Mouse (Mus musculus) left cerebral cortex, postnatal 4 days (tissue): Measurements from ENCODE around the gene Gm10837. TPM values are rescaled to one million over a fixed set of nuclear protein-coding genes. Genes with fewer than 3 reads are reported as not detected.

Source experiments
- DNase-seq: peaks from one replicate; pipeline ENCODE4 v3.0.0-alpha.2; 2022
- intact Hi-C: fragments of 180-260 bp; cut with DNase I; formaldehyde crosslinking; loops from one replicate; pipeline ENCODE4 v1.15.1; 2025
- total RNA-seq, 2 experiments: library from RNA; stranded (reverse); gene quantifications; 2 replicates each; pipeline ENCODE4 v1.2.3; 2021

The Gm10837 gene
- total RNA-seq, 2 experiments from 2014 or later: 0.40 TPM; not detected in 1

GRCm38 (mm10) chr14:122477261-122477671 lies 13.1 kb upstream of the Gm10837 start:
- intact Hi-C loops: loop anchor here (5.0 kb wide), 1 partner anchor 250 kb away; no protein-coding TSS in a partner anchor
- no peak for DNase-seq

GRCm38 (mm10) chr14:122477971-122478573 lies 12.3 kb upstream of the Gm10837 start:
- intact Hi-C loops: loop anchor here (5.0 kb wide), 1 partner anchor 251 kb away; no protein-coding TSS in a partner anchor

DNA sequence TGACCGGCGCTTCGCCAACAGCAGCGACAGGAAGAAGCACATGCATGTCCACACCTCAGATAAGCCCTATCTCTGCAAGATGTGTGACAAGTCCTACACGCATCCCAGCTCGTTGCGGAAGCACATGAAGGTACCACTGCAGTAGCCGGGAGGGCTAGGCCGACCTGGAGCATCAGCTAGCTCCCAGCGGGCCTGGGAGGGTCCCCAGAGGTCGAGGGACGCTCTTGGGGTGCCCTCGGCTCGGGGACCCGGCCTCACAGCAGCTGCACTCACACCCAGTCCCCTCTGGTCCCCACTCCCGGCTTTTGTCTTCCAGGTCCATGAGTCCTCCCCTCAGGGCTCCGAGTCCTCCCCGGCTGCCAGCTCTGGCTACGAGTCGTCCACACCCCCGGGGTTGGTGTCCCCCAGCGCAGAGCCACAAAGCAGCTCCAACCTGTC lies 11.8 kb upstream of the Gm10837 start:
- intact Hi-C loops: loop anchor here (5.0 kb wide), 1 partner anchor 251 kb away; no protein-coding TSS in a partner anchor
- peak; percentile 65 for DNase-seq

More at GRCm38 (mm10) chr14:122477971-122478573, 12.3 kb upstream of the Gm10837 start:
- DNase-seq: no peak

DNA sequence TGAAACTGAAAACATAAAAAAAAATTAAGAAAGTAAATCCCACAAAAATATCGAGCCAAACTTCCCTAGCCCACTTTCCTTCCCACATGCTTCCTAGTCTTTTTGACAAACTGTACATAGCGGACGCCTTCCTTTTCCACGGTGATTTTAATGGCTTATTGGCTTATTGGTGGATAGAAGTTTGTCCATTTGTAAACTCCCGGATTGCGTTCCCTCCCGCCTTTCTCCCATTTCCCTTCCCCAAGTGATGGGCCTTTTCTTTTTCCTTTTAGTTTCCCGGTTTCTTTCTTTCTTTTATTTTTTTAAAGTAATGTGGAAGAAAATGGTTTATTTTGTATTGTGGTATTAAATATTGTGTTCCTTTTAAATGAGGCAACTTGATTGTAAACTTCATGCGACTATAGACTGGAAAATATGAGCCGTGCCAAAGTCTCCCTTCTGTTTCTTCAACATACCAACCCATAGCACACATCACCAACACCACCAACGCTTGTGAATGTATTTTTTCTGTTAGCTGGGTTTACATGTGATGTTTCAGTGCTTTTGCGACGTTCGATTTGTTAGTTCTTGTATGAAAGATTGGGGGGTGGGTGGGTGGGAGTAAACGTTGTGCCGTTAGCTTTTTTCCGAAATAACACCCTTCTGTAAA lies 10.8 kb upstream of the Gm10837 start:
- DNase-seq: no peak

DNA sequence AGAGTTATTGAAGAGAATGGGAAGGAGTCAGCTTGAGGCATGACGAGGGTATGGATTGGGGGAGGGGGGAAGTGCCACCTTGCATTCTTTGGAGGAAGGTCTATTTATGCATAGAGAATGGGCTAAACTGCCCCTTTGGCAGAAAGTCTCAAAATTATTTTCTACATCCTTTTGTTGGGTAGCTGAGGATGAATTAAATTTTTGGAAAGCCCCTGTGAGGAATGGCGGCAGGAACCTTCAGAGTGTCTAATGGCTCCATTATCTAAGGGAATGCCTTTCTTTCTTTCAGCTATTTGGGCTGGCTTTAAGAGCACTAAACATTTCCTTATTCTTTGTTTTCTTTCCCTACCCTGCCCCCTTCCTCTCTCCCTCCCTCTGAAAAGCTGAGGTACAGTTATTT lies 10.0 kb upstream of the Gm10837 start:
- intact Hi-C loops: loop anchor here (5.0 kb wide), 1 partner anchor 397 kb away; no protein-coding TSS in a partner anchor
- DNase-seq: no peak

More for the DNA sequence above, 10.8 kb upstream of the Gm10837 start:
- intact Hi-C loops: loop anchor here (5.0 kb wide), 2 partner anchors 252 to 398 kb away; no protein-coding TSS in a partner anchor

GRCm38 (mm10) chr14:122481181-122481580 lies 9.2 kb upstream of the Gm10837 start:
- intact Hi-C loops: loop anchor here (5.0 kb wide), 1 partner anchor 396 kb away; no protein-coding TSS in a partner anchor
- peak; percentile 41 for DNase-seq

DNA sequence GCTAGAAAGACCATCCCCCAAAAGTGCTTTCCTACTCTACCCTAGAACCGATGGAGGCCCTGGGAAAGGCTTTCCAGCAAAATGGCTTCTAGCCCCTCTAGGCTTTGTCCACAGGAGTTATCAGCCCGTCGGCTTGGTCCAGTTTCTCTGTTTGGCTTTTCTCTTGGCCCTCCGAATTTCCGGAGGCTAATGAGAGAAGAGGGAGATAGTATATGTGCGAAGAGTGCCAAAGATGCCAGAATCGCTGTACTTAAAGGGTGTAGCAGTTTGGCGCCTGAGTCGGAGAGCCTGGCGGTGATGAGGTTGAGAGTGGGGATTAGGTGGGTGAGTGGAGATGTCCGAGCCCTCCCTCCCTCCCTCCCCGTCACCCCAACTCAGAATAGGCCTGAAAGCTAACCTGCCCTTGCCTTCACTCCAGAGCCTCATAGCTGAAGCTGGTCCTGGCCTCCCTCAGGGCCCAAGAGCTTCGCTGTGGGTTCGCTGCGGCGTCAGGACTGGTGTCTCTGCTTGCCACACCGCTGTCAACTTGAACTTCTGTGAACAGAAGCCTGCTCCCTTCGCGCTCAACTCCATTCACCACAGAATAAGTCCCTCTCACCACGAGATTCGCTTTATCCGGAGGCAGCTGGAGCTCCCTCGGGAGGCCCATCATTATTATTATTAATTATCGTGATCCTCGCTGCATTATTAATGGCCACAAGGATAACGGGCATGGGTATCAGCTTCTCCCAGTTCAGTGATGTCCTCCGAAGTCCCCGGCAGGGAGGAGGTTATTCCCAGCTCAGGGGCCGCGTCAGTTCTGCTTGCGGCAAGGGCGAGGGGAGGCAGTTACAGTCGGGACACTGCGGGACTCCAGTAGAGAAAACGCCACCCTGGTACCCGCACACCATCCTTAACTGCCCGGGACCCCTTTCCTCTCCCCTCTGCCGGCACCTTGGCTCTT lies 8.0 kb upstream of the Gm10837 start:
- DNase-seq: peak; percentile 51
- intact Hi-C loops: loop anchor here (5.0 kb wide), 1 partner anchor 395 kb away; no protein-coding TSS in a partner anchor

GRCm38 (mm10) chr14:122483024-122483385 lies 7.4 kb upstream of the Gm10837 start:
- DNase-seq: no peak
- intact Hi-C loops: loop anchor here (5.0 kb wide), 1 partner anchor 394 kb away; no protein-coding TSS in a partner anchor

DNA sequence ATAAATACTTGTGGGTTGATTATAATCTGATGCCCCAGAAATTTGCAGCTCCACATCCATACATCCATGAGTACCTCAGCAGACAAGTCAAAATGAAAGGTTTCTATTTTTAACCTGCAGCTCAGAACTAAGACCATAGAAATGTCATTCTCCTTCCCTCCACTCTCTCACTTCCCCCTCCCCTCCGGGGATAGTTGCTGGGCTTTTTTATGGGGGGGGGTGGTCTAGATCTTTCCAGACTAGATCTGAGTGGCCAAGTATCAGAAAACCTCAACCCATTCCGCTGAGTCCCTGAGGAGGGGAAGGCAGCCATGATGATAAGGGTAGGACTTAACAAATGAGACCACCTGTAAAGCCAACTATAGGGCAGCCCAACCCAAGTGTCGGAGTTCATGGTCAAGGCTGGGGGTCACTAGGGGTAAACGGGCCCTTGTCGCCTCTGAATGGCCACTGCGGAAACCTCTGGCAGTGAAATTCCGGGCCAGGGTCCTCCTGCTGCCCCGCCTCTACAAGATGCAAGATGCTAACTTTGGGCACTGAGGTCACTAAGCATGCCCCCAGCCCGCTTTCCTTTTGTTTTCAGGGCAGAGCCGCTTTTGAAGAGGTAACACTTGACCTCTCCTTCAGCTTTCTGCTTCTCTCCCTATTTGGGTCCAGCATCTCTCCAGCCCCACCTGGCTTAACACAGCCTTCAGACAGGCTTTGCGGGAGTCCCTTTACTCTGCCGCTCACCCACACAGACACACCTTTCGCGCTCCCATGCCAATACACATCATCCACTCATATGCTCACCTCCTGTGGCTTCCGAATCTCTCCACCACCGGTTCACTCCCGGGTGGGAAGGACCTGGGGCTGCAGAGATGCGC lies 6.6 kb upstream of the Gm10837 start:
- DNase-seq: peak; percentile 45
- intact Hi-C loops: loop anchor here (5.0 kb wide), 1 partner anchor 394 kb away; no protein-coding TSS in a partner anchor

DNA sequence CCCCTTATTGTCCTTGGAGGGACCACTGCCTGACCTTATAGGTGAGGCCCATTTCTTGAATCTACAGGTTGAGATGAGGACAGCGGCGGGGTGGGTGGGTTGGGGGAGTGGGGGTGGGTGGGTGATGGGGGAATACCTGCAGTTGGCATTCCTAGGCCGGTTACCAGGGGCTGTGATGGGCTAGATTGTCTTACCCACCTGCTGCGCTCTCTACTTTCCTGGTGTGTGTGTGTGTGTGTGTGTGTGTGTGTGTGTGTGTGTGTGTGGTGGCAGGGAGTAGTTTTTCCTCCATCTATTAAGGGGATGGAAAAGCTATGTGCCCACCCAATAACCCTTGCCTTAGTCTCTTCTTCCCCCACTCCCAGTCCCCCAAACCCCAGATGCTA lies 5.9 kb upstream of the Gm10837 start:
- intact Hi-C loops: loop anchor here (5.0 kb wide), 1 partner anchor 393 kb away; no protein-coding TSS in a partner anchor
- no peak for DNase-seq

- DNase-seq: peak; percentile 66
Observed at GRCm38 (mm10) chr14:122484844-122485551, 5.4 kb upstream of the Gm10837 start.

DNA sequence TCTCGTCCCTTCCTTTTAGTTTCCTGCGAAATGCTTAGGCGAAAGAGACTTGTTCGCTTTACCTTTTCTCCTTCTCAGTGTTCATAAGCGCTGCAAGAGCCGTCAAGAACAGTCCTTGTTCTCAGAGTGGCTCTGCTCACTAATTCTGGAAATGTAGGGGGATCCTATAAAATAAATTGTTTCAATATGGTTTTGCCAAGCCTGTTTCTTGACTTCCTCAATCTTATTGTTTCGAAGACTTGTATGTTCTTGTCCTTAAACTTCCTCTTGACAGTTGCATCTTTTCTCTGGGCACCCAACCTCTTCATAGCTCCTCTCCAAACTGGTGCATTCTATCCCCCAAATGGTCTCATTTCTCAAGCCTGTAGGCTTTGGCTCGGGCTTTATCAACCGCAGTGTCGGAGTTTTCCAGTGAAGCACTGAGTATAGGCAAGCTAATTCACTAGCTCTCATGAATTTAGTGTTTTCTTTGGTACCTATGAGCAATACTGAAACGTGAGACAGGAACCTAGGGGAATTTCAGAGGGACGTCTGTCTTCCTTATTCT lies 4.7 kb upstream of the Gm10837 start:
- no peak for DNase-seq
- intact Hi-C loops: no loop called here

More at GRCm38 (mm10) chr14:122484844-122485551, 5.4 kb upstream of the Gm10837 start:
- intact Hi-C loops: loop anchor here (5.0 kb wide), 1 partner anchor 392 kb away; no protein-coding TSS in a partner anchor

GRCm38 (mm10) chr14:122486611-122487010 lies 3.8 kb upstream of the Gm10837 start:
- DNase-seq: no peak
- intact Hi-C loops: no loop called here

DNA sequence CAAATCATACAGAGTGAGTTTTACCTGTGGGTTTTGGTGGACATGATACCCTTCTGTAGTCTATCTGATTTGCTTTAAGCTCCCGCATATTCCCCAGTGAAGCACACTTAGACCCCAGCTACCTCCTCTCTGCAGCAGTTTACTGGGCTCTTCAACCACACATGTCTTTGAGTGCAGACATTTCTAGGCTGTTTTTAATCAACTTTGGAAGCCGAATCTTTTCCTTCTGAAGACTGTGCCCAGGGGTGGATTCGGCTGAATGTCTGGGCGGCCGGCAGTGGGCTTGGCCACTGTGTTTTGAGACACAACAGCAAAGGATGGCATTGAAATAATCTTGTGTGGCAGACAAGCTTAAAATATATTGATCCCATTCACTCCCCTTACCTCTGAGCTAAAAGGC lies 3.0 kb upstream of the Gm10837 start:
- intact Hi-C loops: no loop called here
- no peak for DNase-seq

DNA sequence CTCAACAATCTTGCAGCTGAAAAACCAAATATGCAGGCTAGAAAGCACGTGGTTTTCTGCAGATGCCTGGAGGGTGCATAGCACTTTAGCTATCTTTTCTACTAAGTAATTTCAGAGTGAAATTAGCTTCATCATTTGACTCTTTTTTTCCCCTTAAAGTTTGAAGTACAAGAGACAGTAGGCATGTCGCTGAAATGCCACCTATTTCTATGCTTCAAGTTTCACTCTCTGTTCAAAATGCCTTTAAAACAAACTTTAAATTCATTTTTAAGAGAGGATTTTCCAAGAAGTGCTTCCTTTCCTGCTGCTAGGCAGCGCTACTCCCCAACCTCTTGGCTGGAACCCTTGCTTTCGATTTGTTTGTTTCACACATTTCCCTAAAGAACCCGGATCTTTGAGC lies 1.3 kb upstream of the Gm10837 start:
- no peak for DNase-seq
- intact Hi-C loops: no loop called here

GRCm38 (mm10) chr14:122489686-122490414 lies 536 bp upstream of the Gm10837 start:
- intact Hi-C loops: no loop called here
- no peak for DNase-seq

GRCm38 (mm10) chr14:122491521-122491920 lies 1.1 kb downstream of the Gm10837 start:
- intact Hi-C loops: no loop called here
- DNase-seq: no peak

DNA sequence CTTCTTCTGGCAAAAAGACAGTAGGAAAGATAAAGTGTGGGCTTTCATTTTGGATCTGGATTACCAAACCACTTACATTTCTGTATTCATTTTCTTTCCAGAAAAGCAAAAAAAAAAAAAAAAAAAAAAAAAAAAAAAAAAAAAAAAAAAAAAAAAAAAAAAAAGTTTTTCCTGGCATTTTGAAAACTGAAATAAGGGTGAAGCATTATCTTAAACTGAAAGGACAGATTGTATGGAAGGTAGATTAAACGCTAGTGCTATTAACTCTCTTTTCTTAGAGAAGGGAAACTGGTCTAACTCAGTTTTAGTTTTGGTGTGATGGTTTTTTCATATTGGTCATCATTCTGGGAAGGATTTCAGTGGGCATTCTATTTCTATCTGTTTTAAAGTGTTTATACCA lies 1.6 kb downstream of the Gm10837 start:
- no peak for DNase-seq
- intact Hi-C loops: no loop called here
